Mouse (Mus musculus) C2C12 (cell line): Measurements from ENCODE around the gene Pigf.

Experiments used
- CEBPB ChIP-seq: IDR thresholded peaks from one replicate; pipeline ENCODE4 v1.6.1; 2011; ENCODE audit warnings: low read depth, mild to moderate bottlenecking, control low read depth, moderate library complexity
- CTCF ChIP-seq: IDR thresholded peaks from one replicate; pipeline ENCODE4 v1.5.1; 2011; ENCODE audit not compliant: control insufficient read depth, insufficient read depth, insufficient read length
- FOSL1 ChIP-seq: IDR thresholded peaks from one replicate; pipeline ENCODE4 v1.8.0; 2011; ENCODE audit warnings: mild to moderate bottlenecking, low read length; ENCODE audit not compliant: poor library complexity, insufficient read depth, severe bottlenecking
- MAX ChIP-seq: IDR thresholded peaks from one replicate; pipeline ENCODE4 v1.6.1; 2011; ENCODE audit warnings: mild to moderate bottlenecking, control low read depth
- MYOD1 ChIP-seq: IDR thresholded peaks from one replicate; pipeline ENCODE4 v1.6.1; 2011; ENCODE audit warnings: low read depth; ENCODE audit not compliant: control insufficient read depth, insufficient read length
- MYOG ChIP-seq: IDR thresholded peaks from one replicate; pipeline ENCODE4 v1.6.1; 2011; ENCODE audit not compliant: control insufficient read depth, insufficient read length; ENCODE audit errors: extremely low read depth
- USF1 ChIP-seq: IDR thresholded peaks from one replicate; pipeline ENCODE4 v1.6.1; 2011; ENCODE audit warnings: low read depth, mild to moderate bottlenecking, control low read depth, moderate library complexity

DNA sequence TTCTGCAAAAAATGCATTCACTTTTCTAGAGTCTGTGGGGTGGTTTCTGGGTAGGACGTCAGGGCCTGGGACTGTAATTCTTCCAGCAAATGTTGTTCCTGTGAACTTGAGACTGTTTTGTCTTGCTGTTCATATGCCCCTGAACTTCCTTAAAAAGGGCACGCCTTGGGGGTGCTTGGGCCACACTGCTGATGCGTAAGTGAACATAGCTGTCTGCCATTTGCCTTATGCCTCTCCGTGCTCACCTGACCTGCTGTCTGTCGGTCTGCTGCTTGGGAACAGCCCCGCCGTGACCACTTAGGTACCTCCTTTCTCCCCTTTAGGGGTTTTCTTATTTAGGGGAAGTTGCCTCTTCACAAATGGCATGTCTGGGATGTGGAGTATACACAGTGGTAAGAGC lies 53.3 kb downstream of the Pigf start:
- TF ChIP-seq MAX, result no peak
- no peak for TF ChIP-seq CTCF
- TF ChIP-seq CEBPB, result no peak
- TF ChIP-seq USF1, result no peak
- no peak for TF ChIP-seq MYOG
- no peak for TF ChIP-seq MYOD1
- TF ChIP-seq FOSL1, result no peak
